Mouse (Mus musculus) neural tube, embryonic 13.5 days (tissue): ENCODE measurements around the gene Vasn. TPM values are rescaled to one million over a fixed set of nuclear protein-coding genes. Genes with fewer than 3 reads are reported as not detected.

Experiments
- ATAC-seq: fragments of 200-750 bp; cut with Nextera tagmentation; 2 replicates; pipeline ENCODE4 v1.8.0; 2017; ENCODE audit warnings: low read depth, mild to moderate bottlenecking, moderate TSS enrichment, moderate library complexity
- H3K27ac ChIP-seq: fragments of 300-500 bp; sonication (generic); replicated peaks from 2 replicates; pipeline ENCODE4 v1.5.1; 2015; ENCODE audit warnings: moderate library complexity, mild to moderate bottlenecking, inconsistent platforms
- H3K27me3 ChIP-seq: fragments of 300-500 bp; sonication (generic); 2 replicates; pipeline ENCODE4 v1.6.1; 2015; ENCODE audit warnings: mild to moderate bottlenecking, inconsistent platforms
- H3K36me3 ChIP-seq: fragments of 300-500 bp; sonication (generic); 2 replicates; pipeline ENCODE4 v1.6.1; 2015; ENCODE audit warnings: mild to moderate bottlenecking, inconsistent platforms
- H3K4me1 ChIP-seq: fragments of 300-500 bp; sonication (generic); replicated peaks from 2 replicates; pipeline ENCODE4 v1.6.1; 2015; ENCODE audit warnings: inconsistent platforms
- H3K4me2 ChIP-seq: fragments of 300-500 bp; sonication (generic); 2 replicates; pipeline ENCODE4 v1.6.1; 2015; ENCODE audit warnings: inconsistent platforms, mild to moderate bottlenecking, moderate library complexity
- H3K4me3 ChIP-seq: fragments of 300-500 bp; sonication (generic); 2 replicates; pipeline ENCODE4 v1.5.1; 2015; ENCODE audit warnings: mild to moderate bottlenecking, inconsistent platforms
- H3K9ac ChIP-seq: fragments of 300-500 bp; sonication (generic); 2 replicates; pipeline ENCODE4 v1.6.1; 2015; ENCODE audit warnings: moderate library complexity, mild to moderate bottlenecking, inconsistent platforms
- H3K9me3 ChIP-seq: fragments of 300-500 bp; sonication (generic); 2 replicates; pipeline ENCODE4 v1.6.1; 2016; ENCODE audit warnings: inconsistent platforms
- WGBS: fragments of 180-500 bp; shearing (Covaris S2); methylation state at CpG from one replicate; pipeline ENCODE4 v1.1.7; 2015; 5-methylcytosine and 5-hydroxymethylcytosine counted together
- polyA plus RNA-seq: library from polyadenylated mRNA; unstranded; fragments of >200 nt; fragmentation: Nextera tagmentation; extraction: Ambion mirVana; gene quantifications from 2 replicates; pipeline ENCODE4 v1.2.1, GENCODE M21; 2015

Gene Vasn
- polyA plus RNA-seq, 1 experiment from 2014 or later = 6.7 TPM

GRCm38 (mm10) chr16:4648416-4649023 lies 8.8 kb downstream of the Vasn start:
- ATAC-seq = no peak
- Histone ChIP-seq H3K9me3 (no peaks in the 10 kb centered on the region), H3K4me3 (no peak overlapping the region), H3K27me3 (no peaks in the 10 kb centered on the region), H3K4me1 (peaks cover 43% of the 10 kb centered on the region), H3K36me3 (peaks cover 62% of the 10 kb centered on the region), H3K9ac (no peak overlapping the region), H3K27ac (no peak overlapping the region), H3K4me2 (no peak overlapping the region)
- WGBS = 88% methylated on average over 28 of the region's 28 CpGs

DNA sequence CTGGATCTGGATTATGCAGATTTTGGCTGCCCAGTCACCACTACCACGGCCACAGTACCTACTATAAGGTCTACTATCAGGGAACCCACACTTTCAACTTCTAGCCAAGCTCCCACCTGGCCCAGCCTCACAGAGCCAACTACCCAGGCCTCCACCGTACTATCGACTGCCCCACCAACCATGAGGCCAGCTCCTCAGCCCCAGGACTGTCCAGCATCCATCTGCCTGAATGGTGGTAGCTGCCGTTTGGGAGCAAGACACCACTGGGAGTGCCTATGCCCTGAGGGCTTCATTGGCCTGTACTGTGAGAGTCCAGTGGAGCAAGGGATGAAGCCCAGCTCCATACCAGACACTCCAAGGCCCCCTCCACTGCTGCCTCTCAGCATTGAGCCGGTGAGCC lies 9.5 kb downstream of the Vasn start:
- H3K36me3 ChIP-seq = peaks cover 63% of the 10 kb centered on the region
- H3K4me1 ChIP-seq = peaks cover 37% of the 10 kb centered on the region
- no peak overlapping the region for H3K4me2 ChIP-seq
- WGBS = 85% methylated on average over 5 of the region's 5 CpGs
- H3K4me3 ChIP-seq = no peak overlapping the region
- H3K27ac ChIP-seq = no peak overlapping the region
- H3K27me3 ChIP-seq = no peaks in the 10 kb centered on the region
- no peak for ATAC-seq
- H3K9ac ChIP-seq = no peak overlapping the region
- H3K9me3 ChIP-seq = no peaks in the 10 kb centered on the region

GRCm38 (mm10) chr16:4649692-4650091 lies 10.0 kb downstream of the Vasn start:
- H3K9ac ChIP-seq = no peak overlapping the region
- H3K4me1 ChIP-seq = peaks cover 32% of the 10 kb centered on the region
- 93% methylated on average over 11 of the region's 11 CpGs for WGBS
- no peaks in the 10 kb centered on the region for H3K27me3 ChIP-seq
- peaks cover 65% of the 10 kb centered on the region for H3K36me3 ChIP-seq
- no peaks in the 10 kb centered on the region for H3K9me3 ChIP-seq
- no peak overlapping the region for H3K27ac ChIP-seq
- no peak overlapping the region for H3K4me2 ChIP-seq
- no peak for ATAC-seq
- H3K4me3 ChIP-seq = no peak overlapping the region

DNA sequence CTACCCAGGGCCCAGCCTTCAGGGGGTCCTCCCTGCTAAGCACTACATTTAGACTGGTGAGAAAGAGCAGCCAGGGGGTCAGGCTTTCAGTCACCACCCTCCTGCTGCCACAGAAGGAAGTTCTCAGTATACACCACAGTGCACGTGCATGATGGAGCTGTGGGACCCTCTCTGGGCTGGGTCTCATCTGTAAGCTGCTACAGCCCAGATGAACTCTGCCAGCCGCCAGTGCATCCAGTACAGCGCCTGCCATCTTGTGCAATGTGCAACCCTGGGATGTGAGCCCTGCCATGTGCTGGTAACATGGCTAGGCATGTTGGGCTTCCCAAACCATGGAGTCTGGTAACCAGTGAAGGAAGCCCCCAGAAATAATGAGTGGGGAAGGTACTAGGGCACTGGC lies 10.4 kb downstream of the Vasn start:
- H3K27ac ChIP-seq = no peak overlapping the region
- H3K27me3 ChIP-seq = no peaks in the 10 kb centered on the region
- ATAC-seq = no peak
- 91% methylated on average over 3 of the region's 3 CpGs for WGBS
- H3K36me3 ChIP-seq = peaks cover 69% of the 10 kb centered on the region
- H3K4me1 ChIP-seq = peaks cover 31% of the 10 kb centered on the region
- H3K4me2 ChIP-seq = no peak overlapping the region
- H3K4me3 ChIP-seq = no peak overlapping the region
- H3K9ac ChIP-seq = no peak overlapping the region
- H3K9me3 ChIP-seq = no peaks in the 10 kb centered on the region

GRCm38 (mm10) chr16:4651081-4651480 lies 11.3 kb downstream of the Vasn start:
- Histone ChIP-seq H3K4me1 (peaks cover 39% of the 10 kb centered on the region), H3K4me3 (no peak overlapping the region), H3K27ac (peak overlapping the region; percentile 28; the same call in 1 of the 2 replicates), H3K27me3 (no peaks in the 10 kb centered on the region), H3K4me2 (no peak overlapping the region), H3K9ac (no peak overlapping the region), H3K9me3 (no peaks in the 10 kb centered on the region), H3K36me3 (peaks cover 79% of the 10 kb centered on the region)
- 85% methylated on average over 1 of the region's 1 CpGs for WGBS
- ATAC-seq = no peak

DNA sequence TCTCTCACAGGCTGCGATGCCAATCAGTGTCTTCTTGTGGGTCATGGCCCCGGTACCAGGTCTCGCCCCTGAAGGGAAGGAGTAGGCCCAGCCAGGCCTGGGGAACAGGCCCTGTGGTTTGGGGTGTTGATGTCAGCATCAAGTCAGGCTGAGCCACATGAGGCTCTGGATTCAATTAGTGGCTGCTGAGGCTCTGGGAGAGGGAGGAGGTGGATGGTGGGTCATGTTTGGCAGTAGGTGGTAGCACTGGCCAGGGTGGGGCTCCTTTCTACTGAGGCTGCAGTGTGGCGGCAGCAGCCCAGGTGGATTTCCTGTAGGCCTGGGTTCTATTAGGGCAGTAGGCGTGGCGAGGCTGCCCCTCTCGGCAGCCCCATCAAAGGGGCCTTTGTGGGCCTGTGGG lies 11.9 kb downstream of the Vasn start:
- WGBS = 61% methylated on average over 7 of the region's 7 CpGs
- Histone ChIP-seq H3K9ac (no peak overlapping the region), H3K4me1 (peaks cover 37% of the 10 kb centered on the region), H3K4me2 (no peak overlapping the region), H3K36me3 (peaks cover 80% of the 10 kb centered on the region), H3K27me3 (no peaks in the 10 kb centered on the region), H3K4me3 (no peak overlapping the region), H3K27ac (peak overlapping the region; percentile 28; the same call in 1 of the 2 replicates), H3K9me3 (no peaks in the 10 kb centered on the region)
- ATAC-seq = no peak

DNA sequence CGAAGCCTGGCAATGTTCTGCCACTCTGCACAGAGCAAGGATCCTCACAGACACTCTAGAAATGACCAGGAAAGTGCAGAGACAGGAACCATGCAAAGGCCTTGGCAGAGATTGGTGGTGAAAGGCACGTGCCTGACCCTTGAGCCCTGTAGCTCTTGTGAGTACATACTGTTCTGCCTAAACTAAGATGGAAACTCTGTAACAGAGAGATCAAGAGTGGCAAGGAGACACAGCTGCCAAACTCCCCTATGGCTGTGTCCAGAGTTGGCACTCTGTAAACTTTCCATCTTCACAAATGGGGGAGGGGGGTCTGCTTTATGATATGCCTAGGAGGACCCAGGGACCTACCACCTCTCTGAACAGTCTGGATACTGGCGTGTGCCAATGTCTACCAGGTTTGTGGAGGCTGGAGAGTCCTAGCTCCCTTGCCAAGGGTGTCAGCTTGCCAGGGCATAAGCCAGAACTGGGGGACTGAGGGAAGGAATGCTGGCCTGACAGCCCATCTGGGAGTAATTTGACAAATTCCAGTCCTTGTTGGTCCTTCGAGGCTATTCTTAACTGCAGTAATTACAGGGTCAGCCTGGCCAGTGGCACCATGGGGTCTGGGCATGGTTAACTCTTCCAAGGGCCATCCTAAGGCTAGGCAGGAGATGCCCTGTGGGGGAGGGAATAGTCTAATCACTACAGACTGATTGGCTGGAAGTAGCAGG lies 13.1 kb downstream of the Vasn start:
- Histone ChIP-seq H3K9me3 (no peaks in the 10 kb centered on the region), H3K4me2 (no peak overlapping the region), H3K4me1 (peaks cover 25% of the 10 kb centered on the region), H3K36me3 (peaks cover 75% of the 10 kb centered on the region), H3K27ac (no peak overlapping the region), H3K4me3 (no peak overlapping the region), H3K9ac (no peak overlapping the region), H3K27me3 (no peaks in the 10 kb centered on the region)
- WGBS = 73% methylated on average over 4 of the region's 4 CpGs
- ATAC-seq = no peak

- Histone ChIP-seq H3K27ac (no peak overlapping the region), H3K4me1 (peaks cover 34% of the 10 kb centered on the region), H3K4me3 (no peak overlapping the region), H3K36me3 (peaks cover 59% of the 10 kb centered on the region), H3K9ac (no peak overlapping the region), H3K27me3 (no peaks in the 10 kb centered on the region), H3K4me2 (no peak overlapping the region), H3K9me3 (no peaks in the 10 kb centered on the region)
- no peak for ATAC-seq
- 85% methylated on average over 10 of the region's 10 CpGs for WGBS
Observed at GRCm38 (mm10) chr16:4654706-4655105, 15.0 kb downstream of the Vasn start.

DNA sequence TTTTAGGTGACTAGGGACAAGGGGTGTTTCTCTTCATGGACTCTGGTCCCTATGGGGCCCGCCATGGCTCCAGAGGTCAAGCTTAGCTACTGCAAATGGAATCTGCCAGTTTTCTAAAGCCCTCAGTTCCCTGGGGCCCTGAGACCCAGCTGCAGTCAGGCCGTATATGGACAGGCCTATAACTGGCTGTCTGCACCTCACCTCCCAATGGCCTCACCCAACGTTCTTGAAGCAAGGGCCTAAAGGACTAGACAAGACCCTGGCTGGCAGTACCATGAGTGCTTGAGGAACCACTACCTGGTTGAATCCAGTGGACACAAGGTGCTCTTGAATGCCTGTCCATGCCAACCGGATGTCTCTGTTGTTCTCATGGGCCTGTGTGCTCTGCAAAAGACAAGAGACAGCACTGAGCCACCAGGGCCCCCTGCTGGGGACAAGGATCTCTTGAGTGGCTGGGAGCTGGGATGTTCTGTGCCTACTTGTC lies 15.6 kb downstream of the Vasn start:
- WGBS = 70% methylated on average over 4 of the region's 4 CpGs
- Histone ChIP-seq H3K4me2 (no peak overlapping the region), H3K9me3 (no peaks in the 10 kb centered on the region), H3K4me1 (peaks cover 34% of the 10 kb centered on the region), H3K4me3 (no peak overlapping the region), H3K27ac (no peak overlapping the region), H3K27me3 (no peaks in the 10 kb centered on the region), H3K9ac (no peak overlapping the region), H3K36me3 (peaks cover 53% of the 10 kb centered on the region)
- ATAC-seq = no peak

- Histone ChIP-seq H3K9ac (0 out of 2 replicates have a peak overlapping the region, but pooled peaks have one; percentile 0), H3K4me3 (no peak overlapping the region), H3K4me2 (no peak overlapping the region), H3K9me3 (no peaks in the 10 kb centered on the region), H3K36me3 (peaks cover 53% of the 10 kb centered on the region), H3K4me1 (peaks cover 34% of the 10 kb centered on the region), H3K27ac (no peak overlapping the region), H3K27me3 (no peaks in the 10 kb centered on the region)
- WGBS = 62% methylated on average over 11 of the region's 11 CpGs
- ATAC-seq = no peak
Observed at GRCm38 (mm10) chr16:4655764-4656570, 16.2 kb downstream of the Vasn start.

- Histone ChIP-seq H3K4me2 (no peak overlapping the region), H3K36me3 (peaks cover 53% of the 10 kb centered on the region), H3K4me3 (no peak overlapping the region), H3K9me3 (no peaks in the 10 kb centered on the region), H3K27me3 (no peaks in the 10 kb centered on the region), H3K9ac (no peak overlapping the region), H3K4me1 (peaks cover 30% of the 10 kb centered on the region), H3K27ac (no peak overlapping the region)
- ATAC-seq = no peak
- 81% methylated on average over 9 of the region's 9 CpGs for WGBS
Observed at GRCm38 (mm10) chr16:4656571-4657081, 16.9 kb downstream of the Vasn start.

GRCm38 (mm10) chr16:4658781-4659245 lies 19.1 kb downstream of the Vasn start:
- 38% methylated on average over 11 of the region's 11 CpGs for WGBS
- no peak overlapping the region for H3K4me3 ChIP-seq
- H3K27me3 ChIP-seq = no peaks in the 10 kb centered on the region
- H3K27ac ChIP-seq = peak overlapping the region; percentile 59; the same call in 1 of the 2 replicates
- no peaks in the 10 kb centered on the region for H3K9me3 ChIP-seq
- H3K36me3 ChIP-seq = peaks cover 46% of the 10 kb centered on the region
- peak; percentile 59; the same call in 1 of the 2 replicates for ATAC-seq
- H3K4me2 ChIP-seq = no peak overlapping the region
- 0 out of 2 replicates have a peak overlapping the region, but pooled peaks have one; percentile 41 for H3K9ac ChIP-seq
- H3K4me1 ChIP-seq = peaks cover 23% of the 10 kb centered on the region
